Mouse (Mus musculus): ENCODE data around the gene E130308A19Rik.

E130308A19Rik gene

DNA sequence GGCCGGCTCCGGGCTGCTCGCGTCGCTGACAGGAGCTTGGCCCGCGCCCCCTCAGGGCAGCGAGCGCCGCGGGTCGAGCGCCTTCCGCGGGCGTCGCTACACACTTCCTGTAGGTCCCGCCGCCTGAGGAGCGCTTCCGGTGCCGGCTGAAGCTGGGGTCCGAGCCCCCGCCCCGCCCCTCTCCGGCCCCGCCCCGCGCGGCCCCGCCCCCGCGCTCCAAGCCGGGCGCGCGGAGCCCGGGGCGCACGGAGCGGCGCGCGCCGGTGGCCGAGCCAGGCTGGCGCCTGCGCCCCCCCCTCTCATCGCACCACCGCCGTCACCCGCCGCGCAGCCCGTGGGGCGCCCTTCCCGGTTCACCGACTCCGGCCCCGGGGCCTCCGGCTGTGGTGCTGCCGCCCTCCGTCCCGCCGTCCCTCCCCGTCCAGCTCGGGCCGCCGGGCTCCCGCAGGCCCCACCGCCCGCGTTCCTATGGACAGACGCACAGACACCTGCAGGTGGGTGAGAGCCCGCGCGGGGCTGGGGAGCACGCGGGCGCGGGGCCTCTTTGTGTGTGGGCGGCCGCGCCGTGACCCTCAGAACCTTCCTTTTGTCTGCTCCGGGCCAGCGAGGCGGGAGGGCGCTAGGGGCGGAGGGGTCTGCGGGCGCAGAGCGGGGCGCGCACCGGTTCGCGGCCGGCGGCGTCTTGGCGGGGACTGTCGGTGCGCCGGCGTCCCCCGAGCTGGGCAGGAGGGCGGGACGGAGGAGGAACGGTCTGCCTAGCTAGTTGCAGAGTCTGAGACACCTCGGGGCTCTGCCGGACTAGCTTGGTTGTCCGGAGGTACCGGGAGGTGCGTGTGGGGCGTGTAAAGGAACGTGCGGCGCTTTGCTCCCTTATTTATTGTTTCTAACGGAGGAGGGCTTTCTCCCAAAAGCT, at the start of gene E130308A19Rik:
E130308A19Rik (plus strand) TSS at position 214 of the 913 bp plus-strand sequence.
- CTCF ChIA-PET = interaction anchor here (0.5 to 0.7 kb wide), 4 partner anchors 95 to 644 kb away, joined by 3 to 6 read pairs (median 3); no protein-coding TSS in a partner anchor

GRCm38 (mm10) chr4:59580495-59581281, 45.3 kb upstream of the E130308A19Rik start:
- CTCF ChIA-PET = no interaction called here

GRCm38 (mm10) chr4:59581314-59582185, 44.5 kb upstream of the E130308A19Rik start, which contains the start of gene Hsdl2:
Hsdl2 (plus strand) TSS chr4:59581563.
- CTCF ChIA-PET = no interaction called here

DNA sequence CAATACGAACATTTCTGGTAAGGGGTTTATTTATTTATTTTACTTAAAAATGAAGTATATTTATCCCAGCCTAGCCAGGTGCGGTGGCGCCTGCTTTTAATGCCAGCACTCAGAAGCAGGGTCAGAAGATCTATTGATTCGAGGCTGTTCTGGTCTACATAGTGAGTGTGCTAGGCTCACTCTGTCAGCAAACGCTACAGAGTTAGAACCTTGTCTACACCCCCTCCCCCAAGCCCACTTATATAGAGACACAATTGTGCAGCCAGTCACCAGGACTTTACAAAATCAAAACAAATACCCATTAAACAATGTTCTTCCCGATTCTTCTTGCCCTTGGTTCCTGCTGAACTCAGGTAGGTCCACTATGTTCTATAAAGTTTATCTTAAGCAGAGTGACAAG, 43.8 kb upstream of the E130308A19Rik start:
- CTCF ChIA-PET = no interaction called here

- CTCF ChIA-PET = no interaction called here
Observed at GRCm38 (mm10) chr4:59585097-59585496, 40.9 kb upstream of the E130308A19Rik start.

GRCm38 (mm10) chr4:59587215-59587871, 38.7 kb upstream of the E130308A19Rik start:
- CTCF ChIA-PET = no interaction called here

GRCm38 (mm10) chr4:59587872-59588226, 38.2 kb upstream of the E130308A19Rik start:
- CTCF ChIA-PET = no interaction called here

DNA sequence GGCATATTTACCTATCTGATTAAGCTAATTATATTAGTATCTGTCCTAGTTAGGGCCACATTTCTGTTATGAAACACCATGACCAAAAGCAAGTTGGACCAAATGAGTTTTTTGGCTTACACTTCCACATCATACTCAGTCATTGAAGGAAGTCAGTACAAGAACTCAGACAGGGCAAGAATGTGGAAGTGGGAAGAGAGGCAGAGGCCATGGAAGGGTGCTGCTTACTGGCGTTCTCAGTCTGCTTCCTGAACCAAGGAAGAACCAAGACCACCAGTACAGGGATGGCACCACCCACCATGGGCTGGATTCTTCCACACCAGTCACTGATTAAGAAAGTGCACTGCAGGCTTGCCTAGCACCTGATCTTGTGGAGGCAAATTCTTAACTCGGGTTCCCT, 31.4 kb upstream of the E130308A19Rik start:
- CTCF ChIA-PET = interaction anchor here (0.7 kb wide), 1 partner anchor 213 kb away, joined by 5 read pairs; no protein-coding TSS in a partner anchor

- CTCF ChIA-PET = interaction anchor here (0.6 kb wide), 2 partner anchors 98 to 385 kb away, joined by 3 read pairs; no protein-coding TSS in a partner anchor
Observed at GRCm38 (mm10) chr4:59596556-59596955, 29.5 kb upstream of the E130308A19Rik start.

DNA sequence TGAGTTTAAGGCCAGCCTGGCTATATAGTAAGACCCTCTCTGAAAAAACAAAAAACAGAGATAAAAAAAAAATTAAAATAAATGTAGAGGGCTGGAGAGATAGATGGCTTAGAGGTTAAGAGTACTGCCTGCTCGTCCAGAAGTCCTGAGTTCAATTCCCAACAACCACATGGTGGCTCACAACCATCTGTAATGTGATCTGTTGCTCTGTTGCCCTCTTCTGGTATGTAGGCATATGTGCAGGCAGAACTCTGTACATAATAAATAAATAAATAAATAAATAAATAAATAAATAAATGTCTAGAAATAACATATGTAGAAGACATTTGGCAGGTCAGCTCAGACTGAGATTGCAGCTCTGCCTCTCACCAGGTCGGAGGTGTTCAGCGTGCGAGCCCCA, 23.3 kb upstream of the E130308A19Rik start:
- CTCF ChIA-PET = no interaction called here

DNA sequence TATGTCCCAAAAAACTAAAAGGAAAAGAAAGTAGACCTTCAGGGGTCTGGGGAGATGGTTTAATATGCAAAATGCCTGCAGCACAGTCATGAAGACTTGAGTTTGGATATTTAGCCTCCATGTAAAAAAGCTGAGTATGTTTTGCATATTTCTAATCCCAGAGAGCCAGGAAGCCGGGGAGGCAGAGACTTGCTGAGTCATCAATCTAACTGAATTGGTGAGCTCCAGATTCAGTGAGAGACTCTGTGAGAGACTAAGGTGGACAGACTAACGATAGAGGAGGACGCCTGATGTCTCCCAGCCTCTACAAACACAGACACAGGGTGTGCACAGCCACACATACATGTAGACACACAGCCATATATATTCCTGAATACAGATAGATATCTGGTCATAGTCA, 21.1 kb upstream of the E130308A19Rik start:
- CTCF ChIA-PET = no interaction called here

GRCm38 (mm10) chr4:59605501-59605900, 20.5 kb upstream of the E130308A19Rik start:
- CTCF ChIA-PET = no interaction called here

DNA sequence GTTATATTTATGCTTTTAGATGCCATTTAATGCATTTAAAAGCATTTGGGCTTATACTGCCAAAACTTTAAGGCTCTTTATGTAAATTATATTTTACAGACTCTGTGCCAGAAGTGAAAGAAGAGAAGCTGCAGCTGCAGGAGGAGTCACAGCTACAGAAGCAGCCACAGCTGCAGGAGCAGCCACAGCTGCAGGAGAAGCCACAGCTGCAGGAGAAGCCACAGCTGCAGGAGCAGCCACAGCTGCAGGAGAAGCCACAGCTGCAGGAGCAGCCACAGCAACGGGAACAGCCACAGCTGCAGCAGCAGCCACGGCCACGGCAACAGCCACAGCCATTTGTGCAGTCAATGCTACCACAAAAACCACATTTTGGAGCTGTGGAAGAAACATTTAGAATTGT, 15.6 kb upstream of the E130308A19Rik start:
- CTCF ChIA-PET = interaction anchor here (0.6 kb wide), 1 partner anchor 14 kb away, joined by 5 read pairs; no protein-coding TSS in a partner anchor

DNA sequence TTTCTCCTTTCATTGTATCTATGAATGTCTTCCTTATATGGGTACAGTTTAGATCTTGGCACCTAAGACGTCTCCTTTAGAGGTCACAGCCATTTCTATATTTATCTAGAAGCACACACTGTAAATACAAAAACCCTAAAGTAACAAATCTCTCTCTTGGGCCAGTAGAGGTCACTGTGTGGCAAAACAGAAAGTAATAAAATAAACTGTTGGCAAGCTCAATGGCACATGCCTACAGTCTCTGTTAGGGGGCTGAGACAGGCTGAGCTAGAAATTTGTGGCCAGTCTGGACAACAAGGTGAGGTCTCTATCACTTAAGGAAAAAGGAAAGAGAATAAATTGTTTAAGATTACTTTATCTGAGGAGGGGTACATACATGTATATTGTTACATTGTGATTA, 11.0 kb upstream of the E130308A19Rik start:
- CTCF ChIA-PET = interaction anchor here (0.6 kb wide), 1 partner anchor 305 kb away, joined by 3 read pairs; no protein-coding TSS in a partner anchor

DNA sequence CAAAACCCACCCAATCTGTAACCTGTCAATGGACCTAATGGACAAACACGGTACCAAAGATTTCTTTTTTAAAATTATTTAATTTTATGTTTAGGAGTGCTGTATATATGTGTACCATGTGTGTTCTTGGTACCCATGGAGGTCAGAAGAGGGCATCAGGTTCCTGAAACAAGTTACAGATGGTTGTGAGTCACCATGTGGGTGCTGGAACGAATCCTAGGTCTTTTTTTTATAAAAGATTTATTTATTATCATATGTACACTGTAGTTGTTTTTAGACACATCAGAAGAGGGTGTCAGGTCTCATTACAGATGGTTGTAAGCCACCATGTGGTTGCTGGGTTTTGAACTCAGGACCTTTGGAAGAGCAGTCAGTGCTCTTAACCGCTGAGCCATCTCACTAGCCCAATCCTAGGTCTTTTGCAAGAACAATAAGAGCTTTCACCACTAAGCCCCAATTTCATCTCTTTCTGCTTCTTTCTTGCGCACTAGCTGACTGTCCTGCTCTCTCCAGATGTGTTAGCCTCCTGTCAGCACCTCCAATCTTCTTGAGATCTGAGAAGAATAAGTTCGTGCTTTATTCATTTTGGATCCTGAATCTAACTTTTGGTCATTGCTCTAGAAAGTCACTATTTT, 6.3 kb upstream of the E130308A19Rik start:
- CTCF ChIA-PET = no interaction called here

- CTCF ChIA-PET = interaction anchor here (0.5 kb wide), 1 partner anchor 643 kb away, joined by 3 read pairs; no protein-coding TSS in a partner anchor
Observed at GRCm38 (mm10) chr4:59625676-59625997, 374 bp upstream of the E130308A19Rik start.

DNA sequence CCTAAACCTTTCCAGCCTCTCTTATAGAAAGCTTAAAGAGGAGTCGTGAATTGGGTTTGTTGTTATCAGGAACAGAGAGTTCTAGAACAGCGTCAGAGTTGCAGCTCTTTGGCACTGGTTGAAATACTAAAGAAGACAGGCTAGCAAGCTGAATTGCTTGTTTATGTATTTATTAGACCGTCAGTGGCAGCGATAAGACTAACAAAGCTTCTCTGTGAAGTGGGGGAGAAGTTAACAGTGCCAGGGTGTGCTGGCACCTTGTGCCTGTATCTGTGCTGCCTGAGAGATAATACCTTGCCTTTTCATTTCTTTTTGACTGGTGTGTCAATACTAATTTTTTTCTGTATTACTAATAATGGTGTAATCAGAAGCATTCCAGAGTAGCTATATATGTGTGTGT, 2.2 kb downstream of the E130308A19Rik start:
- CTCF ChIA-PET = interaction anchor here (0.7 kb wide), 1 partner anchor 126 kb away, joined by 7 read pairs; no protein-coding TSS in a partner anchor

- CTCF ChIA-PET = interaction anchor here (0.7 kb wide), 1 partner anchor 453 kb away, joined by 5 read pairs; no protein-coding TSS in a partner anchor
Observed at GRCm38 (mm10) chr4:59629076-59629874, 3.3 kb downstream of the E130308A19Rik start.

GRCm38 (mm10) chr4:59630122-59630521, 4.1 kb downstream of the E130308A19Rik start:
- CTCF ChIA-PET = no interaction called here

All from spleen, embryonic (tissue).